Mouse (Mus musculus) liver, adult 2 months (tissue): ENCODE measurements around the gene Syngr3.

Source experiments
- CTCF ChIP-seq: fragments of 200-500 bp; IDR thresholded peaks from 2 replicates; pipeline ENCODE4 v1.5.1; 2011; ENCODE audit warnings: low read depth, low read length, control low read depth
- POLR2A ChIP-seq: fragments of 200-500 bp; IDR thresholded peaks from 2 replicates; pipeline ENCODE4 v1.6.1; 2011; ENCODE audit warnings: low read length, control low read depth; ENCODE audit not compliant: insufficient read depth; ENCODE audit errors: extremely low read depth

DNA sequence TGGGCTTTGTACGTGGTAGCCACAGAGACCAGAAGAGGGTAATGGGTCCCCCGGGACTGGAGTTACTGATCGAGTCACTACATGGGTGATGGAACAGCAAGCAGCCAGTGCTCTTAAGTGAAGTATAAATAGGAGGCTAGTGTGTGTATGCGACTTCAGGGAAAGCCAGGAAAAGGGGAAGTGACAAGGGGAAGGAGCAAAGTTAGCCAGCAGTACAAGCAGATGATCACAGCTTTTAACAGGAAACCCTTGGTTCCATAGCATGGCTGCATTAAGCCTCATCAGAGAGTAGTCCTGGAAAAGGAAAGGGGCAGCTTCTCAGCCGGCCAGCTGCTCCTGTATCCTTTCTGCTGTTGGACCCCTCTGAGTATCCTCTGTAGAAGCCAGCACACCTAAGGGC, 2.6 kb upstream of the Syngr3 start:
- no peak for TF ChIP-seq CTCF
- no peak for TF ChIP-seq POLR2A
